Mouse (Mus musculus): ENCODE data around the gene Thap12. TPM values are rescaled to one million over a fixed set of nuclear protein-coding genes. Genes with fewer than 3 reads are reported as not detected.

Gene Thap12
- polyA plus RNA-seq (2012; rRNA removed), result 7.6 and 10.8 TPM in 2 replicates

DNA sequence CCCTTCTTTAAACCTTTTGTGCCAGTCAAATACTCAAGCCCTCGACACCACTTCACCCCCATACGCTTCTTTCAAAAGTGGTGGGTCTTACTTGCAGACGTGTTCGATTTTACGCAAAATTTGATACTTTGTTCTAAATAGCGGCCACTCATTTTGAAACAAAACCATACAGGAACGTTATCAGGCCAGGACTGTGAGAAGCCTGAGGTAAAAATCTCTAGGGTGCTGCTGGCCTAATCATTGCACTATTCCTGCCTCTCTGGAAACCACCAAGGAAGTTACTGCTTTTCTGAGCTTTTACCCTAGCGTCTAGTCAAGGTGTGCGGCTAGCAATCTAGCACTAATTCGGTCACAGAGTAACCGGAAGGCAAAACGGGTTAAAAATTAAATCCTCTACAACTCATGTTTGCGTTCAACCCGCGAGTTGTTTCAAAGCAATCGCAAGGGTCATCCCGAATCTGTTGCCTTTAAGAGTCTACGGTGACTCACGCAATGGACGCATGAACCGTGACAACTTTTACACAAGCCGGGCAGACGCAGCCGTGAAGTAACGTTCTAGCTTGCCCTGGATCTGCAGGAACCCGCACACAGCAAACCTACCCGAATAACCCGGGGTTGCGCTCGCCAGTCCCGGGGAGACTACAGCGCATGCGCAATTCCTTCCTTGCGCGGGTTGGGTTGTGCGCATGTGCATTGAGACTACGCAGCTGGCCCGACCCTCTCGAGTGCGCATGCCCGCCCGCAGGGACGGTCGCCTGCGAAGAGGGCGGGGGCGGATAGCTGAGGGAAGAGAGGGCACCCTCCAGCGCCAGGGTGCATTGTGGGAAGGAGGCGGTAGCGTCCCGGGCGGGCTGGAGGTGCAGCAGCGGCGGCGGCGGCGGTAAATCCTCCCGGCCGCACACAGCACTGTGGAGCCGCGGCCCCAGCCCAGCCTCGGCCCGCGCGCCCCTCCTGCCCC is at the start of gene Thap12:
Gene Thap12, plus strand, starts transcription at position 821 of the 958 bp plus-strand sequence.
- H3K4me3 ChIP-seq (replicated peaks; ENCODE audit: extremely low read depth, low read depth, low read length), result peak within 1 kb of the TSS; percentile 76
- DNase-seq, result peak; percentile 97
- peaks cover 7% of the 10 kb centered on the region for H3K4me1 ChIP-seq (ENCODE audit: control insufficient read depth, insufficient read depth, low read length)
- TF ChIP-seq CTCF (IDR thresholded peaks at IDR 0.05; ENCODE audit: insufficient read depth, low read length) (0 out of 2 replicates have a peak, but pooled peaks have one; percentile 5), POLR2A (IDR thresholded peaks at IDR 0.05; ENCODE audit: borderline replicate concordance, extremely low read depth, low read depth, low read length) (peak; percentile 95)
- 2% methylated on average over 62 of the region's 65 CpGs for WGBS

DNA sequence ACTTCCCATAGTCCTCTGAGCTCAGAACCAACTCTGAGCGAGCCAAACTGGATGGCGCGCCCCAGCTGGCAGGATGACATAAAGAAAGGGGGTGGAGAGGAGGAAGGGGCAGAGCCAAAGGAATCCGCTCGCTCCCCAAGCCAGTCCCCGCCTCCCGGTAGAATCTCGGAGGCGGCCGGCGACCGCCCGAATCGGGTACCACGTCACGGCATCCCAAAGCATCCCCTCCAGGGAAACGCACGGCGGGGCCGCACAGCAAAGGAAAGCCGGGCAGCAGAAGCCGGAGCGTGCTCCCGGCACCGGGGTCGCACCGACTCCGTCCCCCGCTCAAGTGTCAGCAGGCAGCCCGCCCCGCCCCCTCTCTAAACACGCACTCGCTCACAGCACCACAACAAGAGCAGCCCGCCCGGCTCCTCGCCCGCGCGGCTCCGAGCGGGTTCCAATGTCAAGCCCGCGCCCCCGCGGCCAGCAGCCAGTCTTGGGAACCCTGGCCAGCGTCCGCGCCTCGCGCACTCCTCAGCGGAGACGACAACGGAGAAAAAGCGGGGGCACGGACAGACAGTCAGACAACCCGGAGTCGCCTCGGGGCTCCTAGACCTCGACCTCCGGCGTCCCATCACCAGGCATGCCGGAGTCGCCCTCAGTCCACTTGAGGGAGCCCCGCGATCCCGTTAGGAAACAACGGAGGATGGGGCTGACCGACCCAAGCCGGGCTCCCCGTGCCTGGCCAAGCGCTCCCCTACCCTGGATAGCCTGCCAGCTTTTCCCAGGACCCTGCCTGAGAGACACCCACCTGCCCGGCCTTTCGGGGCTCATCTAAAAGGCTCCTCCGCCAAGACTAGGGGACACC is 47.0 kb upstream of the Thap12 start:
- TF ChIP-seq POLR2A (IDR thresholded peaks at IDR 0.05; ENCODE audit: borderline replicate concordance, extremely low read depth, low read depth, low read length), result peak; percentile 46; the same call in 1 of the 2 replicates
- TF ChIP-seq CTCF (IDR thresholded peaks at IDR 0.05; ENCODE audit: insufficient read depth, low read length), result no peak
- Histone ChIP-seq H3K4me1 (ENCODE audit: control insufficient read depth, insufficient read depth, low read length) (peaks cover 2% of the 10 kb centered on the region; the same call in 1 of the 2 replicates), H3K4me3 (replicated peaks; ENCODE audit: extremely low read depth, low read depth, low read length) (peak overlapping the region; percentile 81)
- peak; percentile 84 for DNase-seq
- WGBS, result under 1% methylated on average over 73 of the region's 74 CpGs

DNA sequence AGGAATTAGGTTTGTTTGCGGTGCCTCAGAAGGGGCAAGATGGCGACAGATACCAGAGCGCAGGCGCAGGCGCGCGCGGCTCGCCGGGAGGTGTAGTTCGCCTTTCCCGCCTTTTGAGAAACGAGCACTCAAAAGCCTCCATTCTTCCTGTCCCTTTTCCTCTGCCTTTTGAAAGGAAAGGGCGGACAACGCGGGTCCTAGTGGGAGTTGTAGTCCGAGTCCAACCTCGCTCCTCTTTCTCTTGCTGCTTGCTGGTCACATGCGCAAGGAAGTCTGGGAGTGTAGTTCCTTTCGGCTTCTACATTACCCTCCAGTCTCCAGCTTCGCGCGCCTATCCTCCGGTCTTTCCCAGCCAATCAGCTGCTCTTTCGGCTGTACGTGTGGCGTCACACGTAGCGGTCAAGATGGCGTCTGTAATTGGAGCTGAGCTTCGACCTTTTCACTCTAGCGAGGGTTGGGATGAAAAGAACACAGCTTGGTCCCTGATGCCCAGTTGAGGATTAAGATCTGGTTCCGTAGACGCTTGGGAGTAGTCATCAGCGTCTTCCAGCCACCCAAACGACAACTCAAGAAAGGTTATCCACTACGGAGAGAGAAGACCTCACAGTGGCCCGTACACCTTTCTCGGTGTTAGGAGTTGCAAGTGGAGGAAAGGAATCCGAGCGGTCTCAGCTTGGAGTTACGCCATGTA is 46.2 kb upstream of the Thap12 start, which contains the start of gene Emsy:
Gene Emsy, minus strand, starts transcription at position 253 of the 691 bp plus-strand sequence.
- Histone ChIP-seq H3K4me1 (ENCODE audit: control insufficient read depth, insufficient read depth, low read length) (peaks cover 2% of the 10 kb centered on the region; the same call in 1 of the 2 replicates), H3K4me3 (replicated peaks; ENCODE audit: extremely low read depth, low read depth, low read length) (peak within 1 kb of the TSS; percentile 81)
- peak; percentile 90 for DNase-seq
- TF ChIP-seq CTCF (IDR thresholded peaks at IDR 0.05; ENCODE audit: insufficient read depth, low read length) (no peak), POLR2A (IDR thresholded peaks at IDR 0.05; ENCODE audit: borderline replicate concordance, extremely low read depth, low read depth, low read length) (peak; percentile 93; the same call in 1 of the 2 replicates)
- WGBS, result under 1% methylated on average over 42 of the region's 42 CpGs

DNA sequence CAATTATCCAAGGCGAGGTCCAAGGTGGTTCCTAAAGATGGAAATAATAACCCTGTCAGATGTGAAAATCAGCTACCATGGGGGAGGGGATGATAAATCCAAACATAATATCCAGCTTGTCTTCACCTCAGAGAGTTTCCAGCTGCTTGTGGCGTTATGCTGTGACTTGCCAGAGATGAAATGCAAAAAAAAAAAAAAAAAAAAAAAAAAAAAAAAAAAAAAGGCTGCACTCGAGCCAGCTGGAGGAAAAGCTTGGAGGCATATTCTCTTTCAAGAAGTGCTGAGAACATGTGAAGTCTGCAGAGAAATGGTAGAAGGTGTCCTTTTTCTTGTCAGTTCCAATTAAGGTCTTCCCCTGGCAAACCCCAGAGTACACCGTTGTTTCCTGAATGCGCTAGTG is 37.7 kb upstream of the Thap12 start:
- no peak for DNase-seq
- Histone ChIP-seq H3K4me3 (replicated peaks; ENCODE audit: extremely low read depth, low read depth, low read length) (no peak overlapping the region), H3K4me1 (ENCODE audit: control insufficient read depth, insufficient read depth, low read length) (no peaks in the 10 kb centered on the region)
- WGBS, result 51% methylated on average over 5 of the region's 5 CpGs
- TF ChIP-seq POLR2A (IDR thresholded peaks at IDR 0.05; ENCODE audit: borderline replicate concordance, extremely low read depth, low read depth, low read length) (no peak), CTCF (IDR thresholded peaks at IDR 0.05; ENCODE audit: insufficient read depth, low read length) (no peak)

DNA sequence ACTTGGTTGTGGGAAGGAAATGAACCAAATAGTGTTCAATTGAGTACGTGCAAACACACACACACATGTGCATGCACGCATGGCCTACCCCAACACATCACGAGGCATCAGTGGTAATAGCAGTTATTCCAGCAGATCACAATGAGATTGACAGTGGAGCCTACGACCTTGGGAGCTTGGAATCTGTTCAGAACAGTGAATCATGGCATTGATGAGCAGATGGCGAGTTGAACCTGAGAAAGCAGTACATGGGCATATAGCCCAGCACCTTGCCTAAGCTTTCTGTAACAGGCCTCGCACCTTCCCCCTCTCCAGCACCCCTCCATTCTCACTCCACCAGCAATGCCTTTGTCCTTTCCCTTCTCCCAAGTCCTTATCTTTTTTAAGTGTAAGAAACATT is 37.2 kb upstream of the Thap12 start:
- WGBS, result 90% methylated on average over 6 of the region's 6 CpGs
- TF ChIP-seq CTCF (IDR thresholded peaks at IDR 0.05; ENCODE audit: insufficient read depth, low read length) (no peak), POLR2A (IDR thresholded peaks at IDR 0.05; ENCODE audit: borderline replicate concordance, extremely low read depth, low read depth, low read length) (no peak)

DNA sequence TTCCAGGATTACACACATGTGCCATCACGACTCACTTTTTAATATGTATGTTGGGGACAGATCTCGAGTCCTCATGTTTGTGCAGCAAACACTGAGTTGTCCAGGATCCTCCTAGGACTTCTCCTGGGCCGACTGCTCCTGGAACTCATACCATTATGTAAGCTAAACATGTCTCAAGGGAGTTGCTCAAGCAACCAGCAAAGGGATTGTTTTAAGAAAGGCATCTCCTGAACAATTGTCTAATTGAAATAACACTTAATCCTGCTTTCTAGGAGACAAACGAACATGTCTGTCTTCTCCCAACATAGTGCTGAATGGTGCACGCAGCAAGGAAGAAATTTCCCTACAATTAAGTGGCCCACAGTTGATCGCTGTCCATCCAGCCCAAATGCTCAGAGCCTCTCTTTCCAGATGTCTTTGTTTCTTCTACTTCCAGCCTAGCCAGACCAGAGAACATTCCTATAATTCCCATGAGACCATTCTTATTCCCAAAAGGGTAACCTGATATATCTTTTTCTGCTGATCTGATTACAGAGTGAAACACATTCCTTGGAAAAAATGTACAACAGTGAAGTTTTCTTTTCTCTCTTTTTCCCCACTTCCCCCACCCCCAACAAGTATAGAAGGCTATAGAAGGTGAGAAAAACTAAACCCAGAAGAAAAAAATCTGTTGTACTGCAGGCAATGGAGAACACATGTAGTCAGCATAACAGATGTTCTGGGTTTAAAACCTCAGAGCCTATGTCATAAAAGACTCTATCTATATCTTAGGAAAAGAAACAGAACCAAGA is 34.8 kb upstream of the Thap12 start:
- Histone ChIP-seq H3K4me1 (ENCODE audit: control insufficient read depth, insufficient read depth, low read length) (no peaks in the 10 kb centered on the region), H3K4me3 (replicated peaks; ENCODE audit: extremely low read depth, low read depth, low read length) (no peak overlapping the region)
- 56% methylated on average over 6 of the region's 6 CpGs for WGBS
- TF ChIP-seq CTCF (IDR thresholded peaks at IDR 0.05; ENCODE audit: insufficient read depth, low read length) (no peak), POLR2A (IDR thresholded peaks at IDR 0.05; ENCODE audit: borderline replicate concordance, extremely low read depth, low read depth, low read length) (no peak)
- no peak for DNase-seq

More for the DNA sequence above, 37.2 kb upstream of the Thap12 start:
- Histone ChIP-seq H3K4me1 (ENCODE audit: control insufficient read depth, insufficient read depth, low read length) (no peaks in the 10 kb centered on the region), H3K4me3 (replicated peaks; ENCODE audit: extremely low read depth, low read depth, low read length) (no peak overlapping the region)
- DNase-seq, result no peak

DNA sequence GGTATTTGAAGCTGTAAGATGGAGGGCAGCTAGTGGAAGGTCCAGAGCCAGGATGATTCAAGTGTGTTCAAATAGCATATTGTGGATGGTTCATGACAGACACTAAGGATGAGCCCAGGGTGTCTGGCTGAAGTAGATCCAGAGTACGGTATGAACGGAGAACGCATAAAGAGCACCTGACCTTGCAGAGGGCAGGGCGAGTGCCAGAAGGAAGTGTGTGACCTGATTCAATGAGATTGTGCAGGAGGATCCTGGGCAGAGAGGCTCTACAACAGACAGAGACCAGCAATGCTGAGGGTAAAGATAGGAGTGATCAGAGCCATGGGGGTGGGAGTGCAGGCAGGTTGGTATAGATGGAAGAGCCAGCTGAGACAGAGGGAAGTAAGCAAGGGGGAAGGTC is 32.1 kb upstream of the Thap12 start:
- no peak for DNase-seq
- 88% methylated on average over 4 of the region's 4 CpGs for WGBS
- no peak for TF ChIP-seq CTCF (IDR thresholded peaks at IDR 0.05; ENCODE audit: insufficient read depth, low read length)
- no peak for TF ChIP-seq POLR2A (IDR thresholded peaks at IDR 0.05; ENCODE audit: borderline replicate concordance, extremely low read depth, low read depth, low read length)
- H3K4me3 ChIP-seq (replicated peaks; ENCODE audit: extremely low read depth, low read depth, low read length), result no peak overlapping the region
- no peaks in the 10 kb centered on the region for H3K4me1 ChIP-seq (ENCODE audit: control insufficient read depth, insufficient read depth, low read length)

DNA sequence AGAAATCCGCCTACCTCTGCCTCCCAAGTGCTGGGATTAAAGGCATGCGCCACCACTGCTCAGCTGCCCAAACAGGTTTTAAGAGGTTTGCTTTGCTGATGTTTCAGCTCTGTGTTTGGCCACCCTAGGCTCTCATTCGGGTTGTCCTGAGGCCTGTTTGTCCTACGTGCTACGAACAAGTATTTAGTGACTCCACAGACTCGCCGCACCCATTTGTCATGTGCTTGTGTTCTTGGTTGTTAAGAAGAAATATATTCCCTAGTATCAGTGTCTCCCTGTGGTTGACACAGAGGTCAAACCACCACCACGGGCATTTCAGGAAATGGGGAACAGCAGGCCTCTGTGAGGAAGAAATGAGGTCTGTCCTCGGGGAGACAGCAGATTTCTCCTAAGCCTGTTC is 31.5 kb upstream of the Thap12 start:
- Histone ChIP-seq H3K4me1 (ENCODE audit: control insufficient read depth, insufficient read depth, low read length) (no peaks in the 10 kb centered on the region), H3K4me3 (replicated peaks; ENCODE audit: extremely low read depth, low read depth, low read length) (no peak overlapping the region)
- DNase-seq, result no peak
- TF ChIP-seq CTCF (IDR thresholded peaks at IDR 0.05; ENCODE audit: insufficient read depth, low read length) (no peak), POLR2A (IDR thresholded peaks at IDR 0.05; ENCODE audit: borderline replicate concordance, extremely low read depth, low read depth, low read length) (no peak)
- WGBS, result 63% methylated on average over 9 of the region's 9 CpGs

All from lung, adult 2 months (tissue).